Mouse (Mus musculus): Measurements from ENCODE around the gene Gm49378.

DNA sequence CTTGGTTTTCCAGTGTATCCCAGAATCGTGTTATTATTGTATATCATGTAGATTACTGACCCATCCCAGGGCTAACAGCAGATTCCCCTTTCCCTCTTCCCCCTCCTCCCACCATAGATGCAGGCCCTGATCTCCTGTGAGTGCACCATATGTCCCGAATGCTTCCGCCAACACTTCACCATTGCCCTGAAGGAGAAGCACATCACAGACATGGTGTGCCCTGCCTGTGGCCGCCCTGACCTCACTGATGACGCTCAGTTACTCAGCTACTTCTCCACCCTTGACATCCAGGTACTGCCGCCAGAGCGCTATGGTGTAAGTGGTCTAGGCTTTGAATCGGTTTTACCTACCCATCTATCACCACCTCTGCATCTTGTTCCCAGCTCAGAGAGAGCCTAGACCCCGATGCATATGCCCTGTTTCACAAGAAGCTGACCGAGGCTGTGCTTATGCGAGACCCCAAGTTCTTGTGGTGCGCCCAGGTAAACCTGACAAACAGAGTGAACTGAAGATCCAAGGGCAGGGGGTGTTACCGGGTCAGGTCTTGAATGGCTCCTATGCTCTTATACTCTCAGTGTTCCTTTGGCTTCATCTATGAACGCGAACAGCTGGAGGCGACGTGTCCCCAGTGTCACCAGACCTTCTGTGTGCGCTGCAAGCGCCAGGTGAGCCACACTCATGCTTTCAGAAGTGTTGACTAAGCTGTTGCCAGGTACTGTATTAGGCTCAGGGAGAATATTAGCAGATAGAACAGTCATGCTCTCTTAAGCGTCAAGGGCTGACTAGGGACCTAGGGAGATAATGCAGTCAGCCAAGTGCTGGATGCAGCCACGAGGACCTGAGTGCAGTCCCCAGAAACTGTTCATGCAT lies 38.9 kb downstream of the Gm49378 start:
- no peak for TF ChIP-seq GATA1 (IDR thresholded peaks at IDR 0.05; ENCODE audit: borderline replicate concordance, low read length)
- no peak for TF ChIP-seq FLI1 (IDR thresholded peaks at IDR 0.05; ENCODE audit: low read length)

Data from megakaryocyte, embryonic 14.5 days (primary cell).